Mouse (Mus musculus): ENCODE data around the gene Pfdn6. TPM values are rescaled to one million over a fixed set of nuclear protein-coding genes. Genes with fewer than 3 reads are reported as not detected.

Gene Pfdn6
- polyA plus RNA-seq, 1 experiment from 2014 or later = 242 TPM

DNA sequence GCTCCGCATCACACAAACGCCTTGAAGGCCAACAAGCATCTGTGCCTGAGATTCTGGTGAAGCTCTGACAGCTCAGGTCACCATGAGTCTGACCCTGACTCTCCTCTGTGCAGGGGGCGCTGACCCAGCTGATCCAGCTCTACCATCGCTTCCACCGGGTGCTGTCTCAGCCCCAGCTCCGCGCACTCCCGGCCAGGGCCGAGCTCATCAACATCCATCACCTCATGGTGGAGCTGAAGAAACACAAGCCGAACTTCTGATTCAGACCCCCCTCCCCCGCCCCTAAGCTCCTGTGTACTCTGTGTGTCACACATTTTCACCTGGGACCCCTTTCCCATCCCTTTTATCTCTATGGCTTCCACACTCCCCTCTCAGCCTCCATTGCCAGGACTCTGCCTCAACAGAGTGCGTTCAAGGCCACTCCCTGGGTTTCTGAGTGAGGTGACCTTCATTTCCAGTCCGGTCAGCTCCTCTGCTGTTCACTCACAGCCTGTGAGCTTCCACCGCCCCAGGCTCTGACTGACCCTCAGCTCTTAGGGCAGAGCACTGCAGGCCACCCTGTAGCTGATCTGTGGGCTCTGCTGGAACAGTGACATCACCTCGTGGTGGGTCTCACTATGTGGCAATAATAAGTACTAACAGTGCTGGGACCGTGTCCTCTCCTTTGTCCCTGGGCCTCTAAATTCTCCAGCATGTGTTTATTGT, 25.9 kb upstream of the Pfdn6 start:
- WGBS = 89% methylated on average over 16 of the region's 16 CpGs
- Histone ChIP-seq H3K27ac (no peak overlapping the region), H3K4me1 (0 out of 2 replicates have a peak, but pooled peaks cover 3% of the 10 kb centered on the region), H3K9me3 (no peaks in the 10 kb centered on the region), H3K36me3 (replicated peaks) (peaks cover 56% of the 10 kb centered on the region), H3K27me3 (ENCODE audit: poor library complexity, severe bottlenecking) (no peaks in the 10 kb centered on the region), H3K4me3 (peak overlapping the region; percentile 8; the same call in 1 of the 2 replicates)
- DNase-seq (ENCODE audit: extremely low spot score, low spot score) = no peak

DNA sequence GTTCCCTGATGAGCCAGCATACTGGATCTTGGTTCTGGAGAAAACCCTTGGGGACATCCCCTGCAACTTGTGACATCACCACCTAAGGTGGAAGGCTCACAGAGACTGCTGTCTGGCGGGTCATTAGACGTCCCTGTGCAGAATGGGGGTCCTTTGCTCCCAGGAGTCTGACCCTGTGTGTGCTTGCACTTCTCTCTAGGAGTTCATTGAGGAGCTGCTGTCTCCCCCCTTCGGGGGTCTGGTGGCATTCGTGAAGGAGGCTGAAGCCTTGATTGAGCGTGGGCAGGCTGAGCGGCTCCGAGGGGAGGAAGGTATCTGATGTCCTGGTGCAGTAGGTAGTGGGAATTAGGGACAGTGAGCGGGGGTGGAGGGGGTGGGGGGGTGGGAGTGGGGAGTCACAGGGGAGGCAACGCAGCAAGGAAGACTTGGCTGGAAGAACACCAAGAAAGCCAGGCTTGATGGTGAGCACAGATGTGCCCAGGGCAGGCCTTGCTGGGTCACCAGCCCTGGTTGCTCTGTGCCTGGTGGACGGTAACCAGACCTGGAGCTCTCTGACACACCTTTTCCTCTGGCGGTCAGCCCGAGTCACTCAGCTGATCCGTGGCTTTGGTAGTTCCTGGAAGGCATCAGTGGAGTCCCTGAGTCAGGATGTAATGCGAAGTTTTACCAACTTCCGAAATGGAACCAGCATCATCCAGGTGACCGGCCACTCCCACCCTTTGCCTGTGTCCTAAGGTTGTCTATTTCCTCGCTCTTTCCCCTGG, 25.1 kb upstream of the Pfdn6 start:
- Histone ChIP-seq H3K9me3 (no peaks in the 10 kb centered on the region), H3K4me3 (no peak overlapping the region), H3K36me3 (replicated peaks) (peaks cover 63% of the 10 kb centered on the region), H3K27ac (no peak overlapping the region), H3K4me1 (0 out of 2 replicates have a peak, but pooled peaks cover 3% of the 10 kb centered on the region), H3K27me3 (ENCODE audit: poor library complexity, severe bottlenecking) (no peaks in the 10 kb centered on the region)
- DNase-seq (ENCODE audit: extremely low spot score, low spot score) = no peak
- WGBS = 90% methylated on average over 17 of the region's 17 CpGs

DNA sequence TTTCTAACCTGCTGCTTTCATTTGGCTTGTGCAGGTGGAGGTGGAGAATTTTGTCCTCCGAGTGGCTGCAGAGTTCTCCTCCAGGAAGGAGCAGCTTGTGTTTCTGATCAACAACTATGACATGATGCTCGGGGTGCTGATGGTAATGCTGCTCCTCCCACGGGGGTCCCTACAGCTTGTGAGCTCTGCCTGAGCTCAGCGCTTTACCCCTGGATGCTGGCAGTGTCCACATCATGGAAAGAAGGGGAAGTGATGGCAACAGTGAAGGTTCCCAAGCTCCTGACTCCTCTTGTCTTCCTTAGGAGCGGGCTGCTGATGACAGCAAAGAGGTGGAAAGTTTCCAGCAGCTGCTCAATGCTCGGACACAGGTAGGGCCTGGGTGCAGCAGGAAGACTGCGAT, 22.7 kb upstream of the Pfdn6 start:
- Histone ChIP-seq H3K9me3 (no peaks in the 10 kb centered on the region), H3K4me1 (0 out of 2 replicates have a peak, but pooled peaks cover under 1% of the 10 kb centered on the region), H3K27ac (no peak overlapping the region), H3K36me3 (replicated peaks) (peaks cover 87% of the 10 kb centered on the region), H3K4me3 (no peak overlapping the region), H3K27me3 (ENCODE audit: poor library complexity, severe bottlenecking) (no peaks in the 10 kb centered on the region)
- DNase-seq (ENCODE audit: extremely low spot score, low spot score) = no peak
- WGBS = 94% methylated on average over 7 of the region's 7 CpGs

DNA sequence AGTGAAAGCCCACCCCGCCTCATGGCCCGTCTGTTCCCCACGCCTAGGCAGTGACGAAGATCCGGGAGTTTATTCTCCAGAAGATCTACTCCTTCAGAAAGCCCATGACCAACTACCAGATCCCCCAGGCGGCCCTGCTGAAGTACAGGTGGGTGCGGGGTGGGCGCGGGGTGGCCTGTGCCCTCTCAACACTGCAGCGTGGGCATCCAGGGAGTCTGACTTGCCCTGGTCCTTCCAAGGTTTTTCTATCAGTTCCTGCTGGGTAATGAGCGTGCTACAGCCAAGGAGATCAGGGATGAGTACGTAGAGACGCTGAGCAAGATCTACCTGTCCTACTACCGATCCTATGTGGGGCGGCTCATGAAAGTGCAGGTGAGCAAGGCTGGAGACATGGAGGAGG, 19.8 kb upstream of the Pfdn6 start:
- no peak for DNase-seq (ENCODE audit: extremely low spot score, low spot score)
- peaks cover 70% of the 10 kb centered on the region for H3K36me3 ChIP-seq (replicated peaks)
- H3K4me3 ChIP-seq = no peak overlapping the region
- no peaks in the 10 kb centered on the region for H3K9me3 ChIP-seq
- H3K27me3 ChIP-seq (ENCODE audit: poor library complexity, severe bottlenecking) = no peaks in the 10 kb centered on the region
- H3K4me1 ChIP-seq = peaks cover 17% of the 10 kb centered on the region
- H3K27ac ChIP-seq = no peak overlapping the region
- whole genome bisulfite sequencing = 94% methylated on average over 15 of the region's 15 CpGs

DNA sequence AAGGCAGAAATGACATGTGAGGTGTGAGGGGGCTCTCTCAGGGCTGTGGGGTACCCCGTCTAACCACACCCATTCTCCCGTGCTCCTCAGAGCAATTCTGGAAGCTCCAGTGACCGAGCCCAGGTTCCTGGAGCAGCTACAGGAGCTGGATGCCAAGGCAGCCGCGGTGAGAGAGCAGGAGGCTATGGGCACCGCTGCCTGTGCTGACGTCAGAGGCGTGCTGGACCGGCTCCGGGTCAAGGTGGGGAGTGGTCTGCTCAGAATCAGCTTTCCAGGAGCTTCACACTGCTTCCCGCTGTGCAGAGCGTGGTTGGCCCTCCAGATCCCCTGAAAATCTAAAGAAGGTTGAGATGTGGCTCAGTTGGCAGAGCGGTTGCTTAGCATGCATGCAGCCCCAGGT, 19.0 kb upstream of the Pfdn6 start:
- H3K9me3 ChIP-seq = no peaks in the 10 kb centered on the region
- whole genome bisulfite sequencing = 96% methylated on average over 13 of the region's 13 CpGs
- H3K4me1 ChIP-seq = peaks cover 23% of the 10 kb centered on the region
- H3K27me3 ChIP-seq (ENCODE audit: poor library complexity, severe bottlenecking) = no peaks in the 10 kb centered on the region
- peaks cover 72% of the 10 kb centered on the region for H3K36me3 ChIP-seq (replicated peaks)
- H3K27ac ChIP-seq = no peak overlapping the region
- no peak overlapping the region for H3K4me3 ChIP-seq
- DNase-seq (ENCODE audit: extremely low spot score, low spot score) = no peak

DNA sequence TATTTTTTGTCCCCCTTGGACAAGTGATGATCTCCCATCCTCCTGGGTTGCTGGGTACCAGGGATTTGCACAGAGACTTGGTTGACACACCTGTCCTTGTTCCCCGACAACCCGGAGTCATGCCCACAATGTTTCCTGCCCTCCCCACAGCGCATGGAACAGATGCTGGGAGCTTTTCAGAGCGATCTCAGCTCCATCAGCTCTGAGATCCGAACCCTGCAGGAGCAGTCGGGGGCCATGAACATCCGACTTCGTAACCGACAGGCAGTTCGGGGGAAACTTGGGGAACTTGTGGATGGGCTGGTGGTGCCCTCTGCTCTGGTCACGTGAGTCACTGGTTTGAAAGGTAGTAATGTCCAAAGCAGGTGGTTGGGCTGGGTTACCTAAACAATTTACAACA, 18.3 kb upstream of the Pfdn6 start:
- no peak overlapping the region for H3K4me3 ChIP-seq
- WGBS = 92% methylated on average over 11 of the region's 11 CpGs
- H3K4me1 ChIP-seq = peaks cover 30% of the 10 kb centered on the region
- H3K9me3 ChIP-seq = no peaks in the 10 kb centered on the region
- peaks cover 72% of the 10 kb centered on the region for H3K36me3 ChIP-seq (replicated peaks)
- no peaks in the 10 kb centered on the region for H3K27me3 ChIP-seq (ENCODE audit: poor library complexity, severe bottlenecking)
- H3K27ac ChIP-seq = no peak overlapping the region
- no peak for DNase-seq (ENCODE audit: extremely low spot score, low spot score)

DNA sequence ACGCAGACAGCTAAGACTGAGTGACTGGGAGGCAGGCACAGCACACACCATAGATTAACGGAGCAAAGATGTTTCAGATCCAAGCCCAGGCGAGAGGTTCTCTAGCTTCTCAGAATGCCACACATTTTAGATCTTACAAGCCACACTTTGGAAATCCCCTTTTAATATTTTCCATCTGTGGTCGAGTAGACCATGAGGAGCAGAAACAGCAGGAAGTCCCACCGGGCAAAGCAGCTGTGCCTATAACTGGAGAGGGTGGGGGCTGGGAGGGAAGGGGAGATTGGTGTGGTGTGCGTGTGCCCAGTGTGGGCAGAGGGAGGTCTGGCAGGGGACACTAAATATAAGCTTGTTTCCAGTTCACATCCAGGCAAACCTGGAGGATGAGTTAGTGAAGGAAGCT, 17.4 kb upstream of the Pfdn6 start:
- 84% methylated on average over 6 of the region's 6 CpGs for WGBS
- Histone ChIP-seq H3K36me3 (replicated peaks) (peaks cover 72% of the 10 kb centered on the region), H3K4me3 (peak overlapping the region; percentile 13), H3K4me1 (peaks cover 39% of the 10 kb centered on the region), H3K27ac (no peak overlapping the region), H3K27me3 (ENCODE audit: poor library complexity, severe bottlenecking) (no peaks in the 10 kb centered on the region), H3K9me3 (no peaks in the 10 kb centered on the region)
- no peak for DNase-seq (ENCODE audit: extremely low spot score, low spot score)

DNA sequence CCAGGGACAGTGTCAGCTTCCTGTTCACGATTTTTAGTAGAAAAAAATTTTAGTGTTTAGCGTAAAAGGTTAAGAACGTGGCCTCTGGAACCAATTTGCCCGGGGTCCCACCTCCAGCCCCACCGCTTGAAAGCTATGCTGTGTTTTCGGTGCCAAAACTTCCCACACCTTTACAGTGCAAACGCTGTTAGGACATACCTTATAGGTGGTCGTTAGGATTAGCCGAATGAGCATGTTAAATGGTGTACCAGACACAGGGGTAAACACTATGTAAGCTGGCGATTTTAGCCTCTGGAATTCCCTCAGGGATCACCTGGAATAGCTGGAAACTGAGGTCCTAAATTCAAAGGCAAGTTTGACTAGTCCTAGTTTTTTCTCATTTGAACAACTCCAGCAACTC, 16.2 kb upstream of the Pfdn6 start:
- 8% methylated on average over 10 of the region's 10 CpGs for WGBS
- peak overlapping the region; percentile 95 for H3K27ac ChIP-seq

DNA sequence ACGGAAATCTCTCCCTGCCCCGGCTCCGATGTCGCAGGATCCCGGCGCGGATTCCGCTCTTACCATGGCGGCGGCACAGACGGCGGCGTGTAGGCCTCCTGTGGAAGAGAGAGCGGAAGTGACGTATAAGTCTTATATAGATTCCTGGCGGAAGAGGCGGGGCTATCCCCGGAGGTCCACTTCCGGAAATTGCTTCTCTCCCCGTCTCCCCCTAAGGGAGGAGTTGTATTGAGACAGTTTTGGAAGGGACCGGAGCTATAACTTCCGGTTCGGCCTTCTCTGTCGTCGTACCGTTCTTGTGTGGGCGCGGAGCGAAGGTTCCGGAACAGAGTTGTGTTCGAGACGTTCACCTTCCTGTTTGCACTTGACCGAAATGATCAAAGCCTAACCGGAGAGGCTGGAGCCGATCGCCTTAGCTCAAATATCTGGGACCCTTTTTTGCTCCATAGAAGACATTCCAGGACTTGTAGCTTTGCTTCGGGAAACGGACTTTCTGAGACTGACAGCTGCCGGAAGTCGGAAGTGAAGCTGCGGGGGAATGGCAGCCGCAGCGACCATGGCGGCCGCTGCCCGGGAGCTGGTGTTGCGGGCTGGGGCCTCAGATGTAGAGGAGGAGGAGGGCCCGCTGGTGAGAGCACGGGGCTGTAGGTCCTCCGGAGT, 15.5 kb upstream of the Pfdn6 start, which contains the start of the genes Vps52 and Rps18:
TSS of gene Vps52 (plus strand) at position 258 of the 660 bp plus-strand sequence.
TSS of gene Rps18 (minus strand) at position 447 of the 660 bp plus-strand sequence.
- Histone ChIP-seq H3K9me3 (no peaks in the 10 kb centered on the region), H3K27me3 (ENCODE audit: poor library complexity, severe bottlenecking) (no peaks in the 10 kb centered on the region), H3K36me3 (replicated peaks) (peaks cover 72% of the 10 kb centered on the region), H3K4me3 (peak within 1 kb of the TSS; percentile 71), H3K27ac (peak within 1 kb of the TSS; percentile 95), H3K4me1 (peaks cover 57% of the 10 kb centered on the region)
- WGBS = under 1% methylated on average over 50 of the region's 50 CpGs
- peak; percentile 94 for DNase-seq (ENCODE audit: extremely low spot score, low spot score)

More for the DNA sequence above, 16.2 kb upstream of the Pfdn6 start:
- peaks cover 51% of the 10 kb centered on the region for H3K4me1 ChIP-seq
- peak overlapping the region; percentile 71 for H3K4me3 ChIP-seq
- no peak for DNase-seq (ENCODE audit: extremely low spot score, low spot score)
- H3K27me3 ChIP-seq (ENCODE audit: poor library complexity, severe bottlenecking) = no peaks in the 10 kb centered on the region
- H3K9me3 ChIP-seq = no peaks in the 10 kb centered on the region
- peaks cover 72% of the 10 kb centered on the region for H3K36me3 ChIP-seq (replicated peaks)

DNA sequence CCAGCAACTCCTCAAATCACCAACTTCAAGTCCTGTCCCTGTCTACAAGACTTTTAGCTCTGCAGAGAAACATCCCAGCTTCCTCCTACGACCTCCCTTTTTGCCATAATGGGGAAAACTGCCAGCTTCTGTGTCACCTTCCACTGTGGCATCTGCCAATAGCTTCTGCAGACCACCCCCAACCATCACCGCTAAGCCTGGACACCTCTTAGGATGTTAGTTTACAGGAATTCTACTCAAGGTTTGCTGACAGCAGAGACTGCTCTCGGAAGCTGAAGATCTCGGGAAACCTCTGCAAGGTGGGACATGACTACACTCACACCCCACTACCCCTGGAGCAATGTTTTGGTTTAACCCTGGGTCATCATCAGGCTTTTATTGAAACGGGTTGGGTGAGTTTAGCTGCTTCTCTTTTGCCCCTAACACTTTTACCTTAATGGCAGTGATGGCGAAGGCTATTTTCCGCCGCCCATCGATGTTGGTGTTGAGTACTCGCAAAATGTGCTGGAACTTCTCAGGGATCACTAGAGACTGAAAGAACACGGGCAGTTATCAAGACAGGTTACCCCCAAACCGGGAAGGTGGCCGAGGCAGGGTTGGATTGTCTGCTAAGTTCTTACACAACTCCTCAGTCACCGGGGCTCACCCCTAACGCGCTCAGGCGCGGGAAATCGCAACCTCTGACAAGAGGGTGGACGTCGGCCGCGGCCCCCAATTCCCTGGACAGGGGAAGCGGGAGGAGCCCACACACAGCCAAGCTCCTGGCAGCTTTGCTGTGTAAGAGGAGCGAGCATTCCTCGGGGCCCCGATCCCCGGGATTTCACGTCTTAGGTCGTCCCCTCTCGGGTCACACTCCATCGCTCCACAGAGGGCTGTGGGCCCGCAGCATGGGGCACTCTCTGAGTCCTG, 14.8 kb upstream of the Pfdn6 start:
- peaks cover 65% of the 10 kb centered on the region for H3K4me1 ChIP-seq
- under 1% methylated on average over 33 of the region's 33 CpGs for WGBS
- H3K36me3 ChIP-seq (replicated peaks) = peaks cover 72% of the 10 kb centered on the region
- H3K27me3 ChIP-seq (ENCODE audit: poor library complexity, severe bottlenecking) = no peaks in the 10 kb centered on the region
- no peaks in the 10 kb centered on the region for H3K9me3 ChIP-seq
- H3K4me3 ChIP-seq = peak overlapping the region; percentile 71
- H3K27ac ChIP-seq = peak overlapping the region; percentile 95
- no peak for DNase-seq (ENCODE audit: extremely low spot score, low spot score)

DNA sequence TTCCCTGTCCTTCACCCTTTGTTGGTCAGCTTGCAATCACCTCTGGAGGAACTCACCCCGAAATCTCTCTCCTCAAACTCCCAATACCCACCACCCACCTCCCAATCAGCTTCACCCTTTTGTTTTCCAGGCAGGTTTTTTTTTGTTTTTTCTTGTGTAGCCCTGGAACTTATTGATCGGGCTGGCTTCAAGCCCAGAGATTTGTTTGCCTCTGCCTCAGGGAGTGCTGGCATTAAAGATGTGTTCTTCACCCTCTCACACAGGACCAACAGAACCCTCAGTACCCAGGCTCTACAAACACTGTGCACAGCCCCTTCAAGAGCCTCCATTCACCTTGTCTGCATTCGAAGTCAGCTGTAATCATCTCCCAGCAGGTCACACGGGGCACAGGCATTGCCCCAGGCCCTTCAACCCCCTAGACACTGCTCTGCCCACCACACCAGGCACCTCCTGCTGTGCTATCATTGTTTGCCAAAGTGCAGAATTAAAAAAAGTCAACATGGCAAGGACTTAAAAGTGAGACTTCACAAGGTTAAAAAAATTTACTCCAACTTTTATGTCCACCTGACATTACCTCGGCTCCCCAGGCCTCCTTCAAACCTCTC, 13.9 kb upstream of the Pfdn6 start:
- Histone ChIP-seq H3K9me3 (no peaks in the 10 kb centered on the region), H3K27me3 (ENCODE audit: poor library complexity, severe bottlenecking) (no peaks in the 10 kb centered on the region), H3K27ac (peak overlapping the region; percentile 95), H3K4me1 (peaks cover 65% of the 10 kb centered on the region), H3K36me3 (replicated peaks) (peaks cover 72% of the 10 kb centered on the region), H3K4me3 (peak overlapping the region; percentile 71)
- whole genome bisulfite sequencing = 40% methylated on average over 5 of the region's 5 CpGs
- no peak for DNase-seq (ENCODE audit: extremely low spot score, low spot score)
